ENCODE assay signal across 14 mouse cellular contexts in the genomic region with DNA sequence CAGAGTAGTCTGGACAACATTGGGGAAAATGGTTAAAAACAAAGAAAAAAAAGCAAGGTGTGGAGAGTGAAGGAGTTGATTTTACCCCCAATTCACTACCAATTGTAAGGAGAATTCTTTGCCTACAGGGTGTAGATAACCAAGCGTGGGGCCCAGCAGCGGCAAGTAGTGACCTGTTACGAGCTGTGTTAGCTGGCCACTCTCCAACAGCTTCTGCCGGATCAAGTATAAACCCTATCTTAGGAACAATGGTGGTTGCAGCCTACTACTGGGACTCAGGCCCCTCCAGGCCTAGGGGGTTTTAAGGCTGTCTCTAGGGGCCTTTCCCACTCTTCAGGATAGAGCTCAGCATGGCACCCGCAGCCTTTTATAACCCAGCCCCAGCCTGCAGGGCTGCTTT. TPM values are rescaled to one million over a fixed set of nuclear protein-coding genes. Genes with fewer than 3 reads are reported as not detected.
DNase-seq lines count a peak whose midpoint lies in the region; ATAC-seq and TF ChIP-seq lines count a peak whose summit lies in the region.
"Had no signal": no experiment of that assay in that cellular context is flagged by ENCODE, and none has a peak within 500 bp of the region (broad histone marks: within the 10 kb centered on the region; RNA-seq: fewer than 3 reads in every experiment).

No protein-coding gene starts in this region.

- H3K79me2 ChIP-seq in heart, adult 2 months (replicated peaks; ENCODE audit: control insufficient read depth, insufficient read depth, low read length), result no peaks in the 10 kb centered on the region

- no peaks in the 10 kb centered on the region for H3K36me3 ChIP-seq in heart, embryonic 12.5 days
- H3K36me3 ChIP-seq in heart, adult 2 months (ENCODE audit: control insufficient read depth, insufficient read depth, low read length), result no peaks in the 10 kb centered on the region
- H3K36me3 ChIP-seq in limb, embryonic 12.5 days, result no peaks in the 10 kb centered on the region
- no peaks in the 10 kb centered on the region for H3K36me3 ChIP-seq in limb, embryonic 10.5 days
- H3K36me3 ChIP-seq in embryonic facial prominence, embryonic 10.5 days (replicated peaks), result no peaks in the 10 kb centered on the region
- no peaks in the 10 kb centered on the region for H3K36me3 ChIP-seq in liver, postnatal 0 days (replicated peaks; ENCODE audit: insufficient read depth, low read length)
- no peaks in the 10 kb centered on the region for H3K36me3 ChIP-seq in hindbrain, embryonic 11.5 days (ENCODE audit: control insufficient read depth, insufficient read depth, low read length)

- DNase-seq in heart, adult 2 months, result no peak
- no peak for DNase-seq in limb, embryonic 10.5 days (ENCODE audit: low spot score)
- peak; percentile 9 for DNase-seq in embryonic facial prominence, embryonic 10.5 days (ENCODE audit: low spot score)
- no peak for DNase-seq in liver, postnatal 0 days
- DNase-seq in hindbrain, embryonic 11.5 days (ENCODE audit: low spot score), result no peak
- DNase-seq in right cerebral cortex, postnatal 10 days (ENCODE audit: low spot score in 2 of 2), result no peak
- DNase-seq: kidney, postnatal 14 days; spleen, adult 18-20 months had no signal

- H3K9me3 ChIP-seq in heart, embryonic 12.5 days (replicated peaks), result no peaks in the 10 kb centered on the region
- no peaks in the 10 kb centered on the region for H3K9me3 ChIP-seq in limb, embryonic 12.5 days
- no peaks in the 10 kb centered on the region for H3K9me3 ChIP-seq in limb, embryonic 10.5 days (replicated peaks)
- no peaks in the 10 kb centered on the region for H3K9me3 ChIP-seq in embryonic facial prominence, embryonic 10.5 days
- H3K9me3 ChIP-seq in liver, postnatal 0 days (ENCODE audit: low read length), result no peaks in the 10 kb centered on the region
- H3K9me3 ChIP-seq in hindbrain, embryonic 11.5 days (ENCODE audit: control insufficient read depth, low read length), result no peaks in the 10 kb centered on the region

- no peak overlapping the region for H3K4me2 ChIP-seq in heart, embryonic 12.5 days
- no peak overlapping the region for H3K4me2 ChIP-seq in limb, embryonic 12.5 days
- H3K4me2 ChIP-seq in liver, postnatal 0 days (ENCODE audit: low read depth, low read length), result no peak overlapping the region
- H3K4me2 ChIP-seq in hindbrain, embryonic 11.5 days (replicated peaks; ENCODE audit: low read depth, low read length), result no peak overlapping the region

- H3K4me1 ChIP-seq in heart, embryonic 12.5 days (replicated peaks), result peaks cover 40% of the 10 kb centered on the region
- peaks cover 12% of the 10 kb centered on the region for H3K4me1 ChIP-seq in heart, adult 2 months (ENCODE audit: control insufficient read depth, insufficient read depth, low read length)
- peaks cover 15% of the 10 kb centered on the region; the same call in 1 of the 2 replicates for H3K4me1 ChIP-seq in limb, embryonic 12.5 days (replicated peaks)
- peaks cover 21% of the 10 kb centered on the region for H3K4me1 ChIP-seq in limb, embryonic 10.5 days
- peaks cover 29% of the 10 kb centered on the region for H3K4me1 ChIP-seq in embryonic facial prominence, embryonic 10.5 days
- peaks cover 29% of the 10 kb centered on the region for H3K4me1 ChIP-seq in liver, postnatal 0 days (ENCODE audit: insufficient read depth)
- no peaks in the 10 kb centered on the region for H3K4me1 ChIP-seq in hindbrain, embryonic 11.5 days (replicated peaks; ENCODE audit: control insufficient read depth, insufficient read depth, low read length)

- intact Hi-C loops in heart, adult 2 months (cut with DNase I), result no loop called here

- TF ChIP-seq CTCF in heart, adult 2 months (IDR thresholded peaks at IDR 0.05), result no peak
- TF ChIP-seq CTCF in liver, postnatal 0 days (IDR thresholded peaks at IDR 0.05; ENCODE audit: low read depth), result no peak

- no peak for TF ChIP-seq POLR2A in heart, adult 2 months (IDR thresholded peaks at IDR 0.05; ENCODE audit: insufficient read depth, low read depth, low read length)

- 26% methylated on average over 5 of the region's 5 CpGs for WGBS in heart, embryonic 12.5 days
- 30% methylated on average over 5 of the region's 5 CpGs for WGBS in heart, adult 2 months
- WGBS in limb, embryonic 12.5 days, result 77% methylated on average over 5 of the region's 5 CpGs
- 78% methylated on average over 5 of the region's 5 CpGs for WGBS in limb, embryonic 10.5 days
- WGBS in embryonic facial prominence, embryonic 10.5 days, result 69% methylated on average over 5 of the region's 5 CpGs
- 58% methylated on average over 5 of the region's 5 CpGs for WGBS in liver, postnatal 0 days (ENCODE audit: insufficient replicate concordance)
- WGBS in hindbrain, embryonic 11.5 days, result 74% methylated on average over 5 of the region's 5 CpGs

- no peak for ATAC-seq in heart, embryonic 12.5 days (ENCODE audit: insufficient number of reproducible peaks, low FRiP score)
- no peak for ATAC-seq in limb, embryonic 12.5 days (ENCODE audit: insufficient number of reproducible peaks, insufficient read depth, low FRiP score, low TSS enrichment, low read depth)
- ATAC-seq in liver, postnatal 0 days, result no peak
- ATAC-seq in hindbrain, embryonic 11.5 days (ENCODE audit: low FRiP score), result no peak

- no peak for TF ChIP-seq EP300 in heart, adult 2 months (IDR thresholded peaks at IDR 0.05; ENCODE audit: insufficient read depth, low read depth, low read length)
- no peak for TF ChIP-seq EP300 in liver, postnatal 0 days (IDR thresholded peaks at IDR 0.05; ENCODE audit: low read depth)

- H3K27ac ChIP-seq in heart, embryonic 12.5 days (ENCODE audit: poor library complexity, severe bottlenecking), result peak overlapping the region; percentile 81
- no peak overlapping the region; the same call in 1 of the 2 replicates for H3K27ac ChIP-seq in heart, adult 2 months
- H3K27ac ChIP-seq in limb, embryonic 12.5 days, result 0 out of 2 replicates have a peak overlapping the region, but pooled peaks have one; percentile 53
- H3K27ac ChIP-seq in limb, embryonic 10.5 days, result no peak overlapping the region
- no peak overlapping the region; the same call in 1 of the 2 replicates for H3K27ac ChIP-seq in embryonic facial prominence, embryonic 10.5 days (replicated peaks)
- H3K27ac ChIP-seq in liver, postnatal 0 days (ENCODE audit: low read depth), result 0 out of 2 replicates have a peak overlapping the region, but pooled peaks have one; percentile 8
- no peak overlapping the region for H3K27ac ChIP-seq in hindbrain, embryonic 11.5 days (ENCODE audit: low read depth, low read length)

- 0 out of 2 replicates have a peak overlapping the region, but pooled peaks have one; percentile 5 for H3K9ac ChIP-seq in heart, embryonic 12.5 days
- H3K9ac ChIP-seq in heart, adult 2 months (ENCODE audit: low read depth, low read length), result no peak overlapping the region
- H3K9ac ChIP-seq in limb, embryonic 12.5 days (replicated peaks), result no peak overlapping the region
- no peak overlapping the region for H3K9ac ChIP-seq in liver, postnatal 0 days (replicated peaks)
- no peak overlapping the region for H3K9ac ChIP-seq in hindbrain, embryonic 11.5 days (ENCODE audit: low read depth, low read length)

- H3K27me3 ChIP-seq in heart, embryonic 12.5 days (replicated peaks), result no peaks in the 10 kb centered on the region
- H3K27me3 ChIP-seq in heart, adult 2 months (ENCODE audit: control insufficient read depth, insufficient read depth, low read length), result no peaks in the 10 kb centered on the region
- H3K27me3 ChIP-seq in limb, embryonic 12.5 days, result no peaks in the 10 kb centered on the region
- no peaks in the 10 kb centered on the region for H3K27me3 ChIP-seq in limb, embryonic 10.5 days (ENCODE audit: low read depth, poor library complexity, severe bottlenecking)
- no peaks in the 10 kb centered on the region for H3K27me3 ChIP-seq in embryonic facial prominence, embryonic 10.5 days (replicated peaks; ENCODE audit: low read depth, poor library complexity, severe bottlenecking)
- no peaks in the 10 kb centered on the region for H3K27me3 ChIP-seq in liver, postnatal 0 days (ENCODE audit: insufficient read depth, low read length)
- H3K27me3 ChIP-seq in hindbrain, embryonic 11.5 days (ENCODE audit: control insufficient read depth, insufficient read depth, low read length), result no peaks in the 10 kb centered on the region

- H3K4me3 ChIP-seq in heart, embryonic 12.5 days, result no peak overlapping the region
- H3K4me3 ChIP-seq in heart, adult 2 months, result no peak overlapping the region
- H3K4me3 ChIP-seq in limb, embryonic 12.5 days (replicated peaks), result no peak overlapping the region
- no peak overlapping the region for H3K4me3 ChIP-seq in limb, embryonic 10.5 days
- H3K4me3 ChIP-seq in embryonic facial prominence, embryonic 10.5 days, result 0 out of 2 replicates have a peak overlapping the region, but pooled peaks have one; percentile 14
- H3K4me3 ChIP-seq in liver, postnatal 0 days (ENCODE audit: low read depth, low read length), result no peak overlapping the region
- H3K4me3 ChIP-seq in hindbrain, embryonic 11.5 days (ENCODE audit: low read depth, low read length), result no peak overlapping the region
- H3K4me3 ChIP-seq: myocyte had no signal

RNA-seq across cellular contexts. Expression of a gene that starts 5.2 kb away (rescaled TPM):
- 1,306 and 1,316 TPM in 2 replicates for polyA plus RNA-seq in heart, embryonic 12.5 days (2016; fragmentation: Nextera tagmentation; extraction: Ambion mirVana)
- total RNA-seq in heart, adult 2 months (2021), result 1,000 to 10,000 TPM; 1,183 to 1,319 TPM
- polyA plus RNA-seq in heart, adult 2 months (2012; rRNA removed), result 464 and 736 TPM in 2 replicates
- polyA plus RNA-seq in limb, embryonic 12.5 days (2016; fragmentation: Nextera tagmentation; extraction: Ambion mirVana), result 1,474 and 1,563 TPM in 2 replicates
- 2,007 and 2,405 TPM in 2 replicates for polyA plus RNA-seq in limb, embryonic 10.5 days (2016; fragmentation: Nextera tagmentation; extraction: Ambion mirVana)
- 2,187 and 2,215 TPM in 2 replicates for polyA plus RNA-seq in embryonic facial prominence, embryonic 10.5 days (2016; fragmentation: Nextera tagmentation; extraction: Ambion mirVana)
- polyA plus RNA-seq in liver, postnatal 0 days (2015; fragmentation: Nextera tagmentation; extraction: Ambion mirVana), result 419 and 445 TPM in 2 replicates
- 1,644 and 1,674 TPM in 2 replicates for polyA plus RNA-seq in hindbrain, embryonic 11.5 days (2014; fragmentation: Nextera tagmentation; extraction: Ambion mirVana)

RNA-seq across cellular contexts. Expression of a gene that starts 14.6 kb away (rescaled TPM):
- 85.6 and 89.6 TPM in 2 replicates for polyA plus RNA-seq in heart, embryonic 12.5 days (2016; fragmentation: Nextera tagmentation; extraction: Ambion mirVana)
- total RNA-seq in heart, adult 2 months (2021), result 10 to 100 TPM; 23.4 to 24.0 TPM
- 45.1 and 49.2 TPM in 2 replicates for polyA plus RNA-seq in heart, adult 2 months (2012; rRNA removed)
- polyA plus RNA-seq in limb, embryonic 12.5 days (2016; fragmentation: Nextera tagmentation; extraction: Ambion mirVana), result 96.9 and 106 TPM in 2 replicates
- polyA plus RNA-seq in limb, embryonic 10.5 days (2016; fragmentation: Nextera tagmentation; extraction: Ambion mirVana), result 102 and 105 TPM in 2 replicates
- 95.8 and 101 TPM in 2 replicates for polyA plus RNA-seq in embryonic facial prominence, embryonic 10.5 days (2016; fragmentation: Nextera tagmentation; extraction: Ambion mirVana)
- 47.7 and 47.9 TPM in 2 replicates for polyA plus RNA-seq in liver, postnatal 0 days (2015; fragmentation: Nextera tagmentation; extraction: Ambion mirVana)
- polyA plus RNA-seq in hindbrain, embryonic 11.5 days (2014; fragmentation: Nextera tagmentation; extraction: Ambion mirVana), result 89.9 and 91.5 TPM in 2 replicates

RNA-seq across cellular contexts. Expression of a gene that starts 21.2 kb away (rescaled TPM):
- 68.3 and 74.1 TPM in 2 replicates for polyA plus RNA-seq in heart, embryonic 12.5 days (2016; fragmentation: Nextera tagmentation; extraction: Ambion mirVana)
- total RNA-seq in heart, adult 2 months (2021), result 10 to 100 TPM; 80.3 to 84.6 TPM
- 160 and 184 TPM in 2 replicates for polyA plus RNA-seq in heart, adult 2 months (2012; rRNA removed)
- 55.4 and 58.7 TPM in 2 replicates for polyA plus RNA-seq in limb, embryonic 12.5 days (2016; fragmentation: Nextera tagmentation; extraction: Ambion mirVana)
- polyA plus RNA-seq in limb, embryonic 10.5 days (2016; fragmentation: Nextera tagmentation; extraction: Ambion mirVana), result 40.3 and 41.6 TPM in 2 replicates
- 53.4 and 58.1 TPM in 2 replicates for polyA plus RNA-seq in embryonic facial prominence, embryonic 10.5 days (2016; fragmentation: Nextera tagmentation; extraction: Ambion mirVana)
- 83.0 and 91.6 TPM in 2 replicates for polyA plus RNA-seq in liver, postnatal 0 days (2015; fragmentation: Nextera tagmentation; extraction: Ambion mirVana)
- 48.0 and 50.8 TPM in 2 replicates for polyA plus RNA-seq in hindbrain, embryonic 11.5 days (2014; fragmentation: Nextera tagmentation; extraction: Ambion mirVana)

RNA-seq across cellular contexts. Expression of a gene that starts 22.7 kb away (rescaled TPM):
- polyA plus RNA-seq in heart, embryonic 12.5 days (2016; fragmentation: Nextera tagmentation; extraction: Ambion mirVana), result 2.5 and 3.1 TPM in 2 replicates
- 1 to 10 TPM; 1.1 TPM for total RNA-seq in heart, adult 2 months (2021)
- polyA plus RNA-seq in heart, adult 2 months (2012; rRNA removed), result 1.6 and 2.2 TPM in 2 replicates
- polyA plus RNA-seq in limb, embryonic 12.5 days (2016; fragmentation: Nextera tagmentation; extraction: Ambion mirVana), result 6.5 and 6.6 TPM in 2 replicates
- 5.1 and 5.2 TPM in 2 replicates for polyA plus RNA-seq in limb, embryonic 10.5 days (2016; fragmentation: Nextera tagmentation; extraction: Ambion mirVana)
- 6.6 and 7.1 TPM in 2 replicates for polyA plus RNA-seq in embryonic facial prominence, embryonic 10.5 days (2016; fragmentation: Nextera tagmentation; extraction: Ambion mirVana)
- 2.8 and 3.0 TPM in 2 replicates for polyA plus RNA-seq in liver, postnatal 0 days (2015; fragmentation: Nextera tagmentation; extraction: Ambion mirVana)
- polyA plus RNA-seq in hindbrain, embryonic 11.5 days (2014; fragmentation: Nextera tagmentation; extraction: Ambion mirVana), result 5.6 and 9.0 TPM in 2 replicates

RNA-seq across cellular contexts. Expression of a gene that starts 23.7 kb away (rescaled TPM):
- 0.24 and 0.92 TPM in 2 replicates for polyA plus RNA-seq in heart, embryonic 12.5 days (2016; fragmentation: Nextera tagmentation; extraction: Ambion mirVana)
- not detected for total RNA-seq in heart, adult 2 months (2021)
- not detected in 2 replicates for polyA plus RNA-seq in heart, adult 2 months (2012; rRNA removed)
- polyA plus RNA-seq in limb, embryonic 12.5 days (2016; fragmentation: Nextera tagmentation; extraction: Ambion mirVana), result 15.8 and 16.4 TPM in 2 replicates
- polyA plus RNA-seq in limb, embryonic 10.5 days (2016; fragmentation: Nextera tagmentation; extraction: Ambion mirVana), result 1.2 TPM in 1 of 2 replicates, not detected in the other
- 0.39 TPM in 2 replicates for polyA plus RNA-seq in embryonic facial prominence, embryonic 10.5 days (2016; fragmentation: Nextera tagmentation; extraction: Ambion mirVana)
- 0.19 TPM in 1 of 2 replicates, not detected in the other for polyA plus RNA-seq in liver, postnatal 0 days (2015; fragmentation: Nextera tagmentation; extraction: Ambion mirVana)
- polyA plus RNA-seq in hindbrain, embryonic 11.5 days (2014; fragmentation: Nextera tagmentation; extraction: Ambion mirVana), result 1.1 and 1.8 TPM in 2 replicates
- total RNA-seq: heart, postnatal 25 days; layer of hippocampus, postnatal 25 days had no signal
- polyA plus RNA-seq: frontal cortex, adult 2 months had no signal

Comparison
In these comparisons a context has a peak if more than half of its experiments do, and no peak if none do; other contexts are left out.
1. H3K27ac ChIP-seq: peak in heart, embryonic 12.5 days (single experiment), limb, embryonic 12.5 days (single experiment) and liver, postnatal 0 days (single experiment); none in heart, adult 2 months (single experiment), limb, embryonic 10.5 days (single experiment), embryonic facial prominence, embryonic 10.5 days (single experiment) and hindbrain, embryonic 11.5 days (single experiment).